Mouse (Mus musculus) B cell, adult 2 months (primary cell): ENCODE measurements around the gene Isca1.

Experiments used
- DNase-seq, 2 experiments: peaks; one replicate each; pipeline ENCODE4 v3.0.0; 2022

The Isca1 gene

DNA sequence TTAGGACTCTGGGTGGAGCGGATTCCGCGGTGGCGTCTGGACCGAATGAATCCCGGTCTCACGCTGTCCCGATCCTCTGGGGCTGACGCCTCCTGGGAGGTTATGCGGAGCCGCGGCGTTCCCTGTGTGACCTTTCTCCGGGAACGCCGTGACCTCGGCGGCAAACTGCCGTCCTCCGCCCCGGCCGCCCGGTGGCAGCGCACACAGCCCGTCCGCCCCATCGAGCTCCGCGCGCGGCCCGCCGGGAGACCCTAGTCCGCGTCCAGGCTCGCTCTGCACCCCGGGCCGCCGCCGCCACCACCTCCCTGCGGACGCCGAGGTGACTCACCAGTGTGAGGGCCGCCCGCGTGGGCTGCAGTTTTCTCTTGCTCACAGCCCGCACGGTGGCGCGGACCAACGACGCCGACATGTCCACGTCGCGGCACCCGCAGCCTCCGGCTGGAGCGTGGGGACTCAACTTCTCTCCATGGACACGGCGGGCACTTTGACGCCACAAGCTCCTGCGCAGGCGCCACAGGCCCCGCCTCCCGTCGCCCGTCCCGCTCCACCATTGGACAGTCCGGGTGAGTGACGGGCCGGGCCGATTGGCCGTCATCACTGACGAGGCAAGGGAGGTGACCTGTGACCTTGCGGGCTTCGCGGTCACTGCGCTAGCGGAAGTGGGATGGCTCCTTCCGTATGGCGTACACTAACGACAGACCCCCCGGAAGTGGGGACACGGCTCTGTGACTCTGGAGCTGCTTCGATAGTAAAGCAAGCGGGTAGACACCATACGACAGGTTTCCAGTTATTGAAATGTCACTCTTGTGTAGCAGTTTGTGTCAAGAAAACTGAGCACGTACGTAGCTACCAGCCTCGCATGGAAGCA, at the start of gene Isca1:
Gene Isca1, minus strand, starts transcription at position 515 of the 868 bp plus-strand sequence.
- peak; percentile 99 for DNase-seq

- no peak for DNase-seq
Observed at GRCm38 (mm10) chr13:59817352-59817751, 47.7 kb upstream of the Isca1 start.

DNA sequence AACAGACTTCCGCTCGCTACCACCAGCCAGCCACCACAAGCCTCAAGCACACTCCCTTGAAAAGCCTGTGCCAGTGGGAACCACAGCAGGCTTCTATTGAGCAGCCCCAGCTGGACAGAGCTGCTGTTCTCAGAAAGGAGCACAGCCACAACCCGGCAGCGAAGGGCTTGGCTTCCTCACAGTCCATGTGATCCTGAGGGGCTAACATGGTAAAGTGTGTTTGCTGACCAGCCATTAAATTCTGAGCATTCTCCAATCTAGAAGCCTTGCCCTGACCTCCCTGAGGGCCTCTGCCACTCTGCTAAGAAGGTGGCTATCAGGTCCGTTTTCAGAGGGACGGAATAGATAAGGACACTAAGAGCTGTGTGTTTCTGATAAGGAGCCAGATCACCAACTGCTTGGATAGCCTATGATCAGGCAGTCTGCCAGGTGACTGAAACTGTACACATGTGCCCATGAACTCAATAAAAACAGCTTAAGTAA, 44.5 kb upstream of the Isca1 start:
- no peak for DNase-seq

DNA sequence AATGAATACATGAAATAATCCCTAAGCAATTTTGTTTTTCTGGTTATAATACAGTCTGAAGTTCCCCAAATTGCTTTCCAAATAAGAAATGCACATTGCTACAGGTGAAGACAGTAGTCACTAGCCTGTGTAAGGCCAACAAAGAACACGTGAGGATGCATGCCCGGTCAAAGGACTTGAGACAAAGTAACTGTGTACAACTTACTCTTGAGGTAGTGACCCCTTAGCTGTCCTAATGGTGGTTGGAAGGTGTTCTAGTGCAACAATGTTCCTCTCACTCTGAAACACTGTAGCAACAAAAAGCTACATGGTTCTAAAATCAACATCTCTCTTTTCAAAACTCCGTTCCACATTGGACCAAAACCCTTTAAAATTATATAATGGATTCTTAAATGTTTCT, 42.0 kb upstream of the Isca1 start:
- DNase-seq: no peak

GRCm38 (mm10) chr13:59801000-59801399, 31.4 kb upstream of the Isca1 start:
- no peak for DNase-seq

- no peak for DNase-seq
Observed at GRCm38 (mm10) chr13:59800077-59800476, 30.5 kb upstream of the Isca1 start.

GRCm38 (mm10) chr13:59798306-59798705, 28.7 kb upstream of the Isca1 start:
- DNase-seq: no peak

- no peak for DNase-seq
Observed at GRCm38 (mm10) chr13:59796466-59796848, 26.8 kb upstream of the Isca1 start.

- no peak for DNase-seq
Observed at GRCm38 (mm10) chr13:59795807-59796465, 26.3 kb upstream of the Isca1 start.

GRCm38 (mm10) chr13:59794786-59795185, 25.2 kb upstream of the Isca1 start:
- no peak for DNase-seq

DNA sequence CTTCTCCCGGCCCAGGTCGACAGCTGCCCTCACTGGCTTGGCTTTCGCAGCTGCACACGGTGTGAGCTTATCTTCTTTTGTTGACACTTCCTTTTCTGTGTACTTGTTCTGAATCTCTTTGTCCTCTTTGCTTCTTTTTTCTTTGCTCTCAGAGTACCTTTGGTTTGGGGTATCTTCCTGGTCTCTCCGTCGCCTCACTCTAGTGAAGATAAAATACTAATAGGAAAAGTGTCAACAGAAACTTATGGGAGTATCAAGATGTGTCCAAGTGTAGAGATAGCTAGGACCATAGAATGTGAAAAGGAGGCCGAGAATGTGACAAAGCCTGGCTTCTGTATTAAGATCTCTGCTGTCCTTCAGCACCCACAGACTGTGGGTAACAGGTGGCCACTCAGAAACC, 12.5 kb upstream of the Isca1 start, which contains the start of gene Gm49354:
Gene Gm49354, minus strand, starts transcription at position 101 of the 400 bp plus-strand sequence.
- no peak for DNase-seq

- DNase-seq: peak; percentile 16 to 25
Observed at GRCm38 (mm10) chr13:59779744-59780264, 10.2 kb upstream of the Isca1 start.

GRCm38 (mm10) chr13:59779213-59779612, 9.6 kb upstream of the Isca1 start:
- peak in 1 of 2 experiments; percentile 13 for DNase-seq

DNA sequence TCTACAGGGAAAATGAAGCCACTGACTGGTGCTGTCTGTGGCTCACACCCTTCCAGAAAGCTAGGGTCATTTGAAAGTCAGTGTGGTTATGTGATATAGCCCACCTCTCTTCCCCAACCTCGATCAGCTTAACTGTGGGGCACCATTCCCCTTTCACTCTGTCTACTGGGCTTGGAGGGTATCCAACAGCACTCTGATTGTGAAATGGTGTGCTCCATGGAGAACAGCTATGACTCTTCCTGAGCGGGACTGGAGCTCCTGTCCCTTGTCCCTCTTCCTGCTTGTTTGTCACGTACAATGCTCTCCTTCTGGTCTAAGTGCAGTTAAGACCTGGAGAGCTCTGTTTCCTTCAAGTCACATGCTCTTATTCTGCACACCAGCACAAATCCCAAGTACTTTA, 5.6 kb upstream of the Isca1 start:
- DNase-seq: no peak

DNA sequence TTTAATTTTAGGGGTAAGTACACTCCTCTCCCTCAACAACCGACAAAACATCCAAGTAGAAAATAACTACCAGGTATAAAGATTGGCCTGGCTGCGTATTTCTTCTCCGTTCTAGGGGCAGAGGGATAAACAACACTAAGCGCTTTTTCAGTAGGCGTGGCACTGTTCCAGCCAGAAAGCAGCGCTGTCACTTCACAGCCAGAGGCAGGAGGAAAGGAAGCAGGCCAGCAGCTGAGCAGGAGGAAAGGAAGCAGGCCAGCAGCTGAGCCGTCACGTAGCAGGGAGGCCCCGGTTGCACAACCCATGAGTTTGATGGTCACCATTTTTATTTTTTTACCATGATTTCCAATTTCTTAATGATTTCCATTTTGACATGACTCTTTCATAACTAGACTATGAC, 1.6 kb upstream of the Isca1 start:
- DNase-seq: peak; percentile 24 to 30

DNA sequence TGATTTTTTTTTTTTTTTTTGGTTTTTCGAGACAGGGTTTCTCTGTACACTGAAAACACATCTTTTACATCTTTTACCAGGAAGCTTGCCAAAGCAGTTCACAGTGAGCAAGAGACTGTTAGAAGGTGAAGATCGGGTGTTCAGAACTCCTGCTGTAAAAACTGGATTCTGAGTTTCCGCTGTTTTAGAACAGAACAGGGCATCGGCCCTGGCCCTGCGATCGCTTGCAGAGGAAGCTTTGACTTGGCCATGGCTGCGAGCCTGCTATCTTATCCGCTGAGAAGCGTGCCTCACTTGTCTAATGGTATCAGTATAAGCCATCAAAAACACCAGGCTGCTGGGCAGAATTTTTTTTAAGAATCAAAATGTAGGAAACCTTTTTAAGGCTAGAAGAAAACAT, 1.2 kb upstream of the Isca1 start:
- peak; percentile 10 to 12 for DNase-seq

- peak; percentile 84 to 85 for DNase-seq
Observed at GRCm38 (mm10) chr13:59770164-59770562, 553 bp upstream of the Isca1 start.

- no peak for DNase-seq
Observed at GRCm38 (mm10) chr13:59768531-59768930, 1.1 kb downstream of the Isca1 start.

DNA sequence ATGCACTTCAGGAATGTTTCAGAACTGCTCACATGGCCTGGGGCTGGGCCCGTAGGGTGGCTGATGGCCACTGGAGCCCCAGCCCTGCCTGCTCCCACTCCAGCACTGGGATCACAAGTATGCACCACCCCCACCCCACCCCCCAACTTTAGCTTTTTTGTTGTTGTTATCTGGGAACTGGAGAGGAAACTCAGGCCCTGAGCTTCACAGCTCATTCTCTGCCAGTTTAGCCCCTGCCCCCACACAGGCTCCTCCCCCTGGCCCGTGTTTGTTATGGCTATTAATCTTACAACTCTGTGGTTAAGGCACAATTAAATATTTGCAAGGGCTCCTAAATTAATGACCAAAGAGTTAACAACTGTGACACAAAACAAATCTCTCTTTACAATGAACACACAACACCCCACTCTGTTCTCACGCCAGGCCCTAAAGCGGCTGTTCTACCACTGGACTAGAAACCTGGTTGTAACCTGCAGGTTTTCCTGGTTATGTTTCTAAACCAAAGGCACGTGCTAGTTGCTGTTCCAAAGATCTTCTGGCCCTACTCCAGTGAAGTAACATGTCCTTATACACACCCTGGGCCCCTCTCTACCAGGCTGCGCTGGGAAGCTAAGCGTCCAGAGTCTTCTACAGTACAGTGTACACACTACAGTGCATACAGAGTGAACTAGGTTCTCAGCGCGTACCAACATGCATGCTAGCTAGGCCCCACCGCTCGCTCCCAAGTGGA, 2.7 kb downstream of the Isca1 start:
- DNase-seq: no peak

DNA sequence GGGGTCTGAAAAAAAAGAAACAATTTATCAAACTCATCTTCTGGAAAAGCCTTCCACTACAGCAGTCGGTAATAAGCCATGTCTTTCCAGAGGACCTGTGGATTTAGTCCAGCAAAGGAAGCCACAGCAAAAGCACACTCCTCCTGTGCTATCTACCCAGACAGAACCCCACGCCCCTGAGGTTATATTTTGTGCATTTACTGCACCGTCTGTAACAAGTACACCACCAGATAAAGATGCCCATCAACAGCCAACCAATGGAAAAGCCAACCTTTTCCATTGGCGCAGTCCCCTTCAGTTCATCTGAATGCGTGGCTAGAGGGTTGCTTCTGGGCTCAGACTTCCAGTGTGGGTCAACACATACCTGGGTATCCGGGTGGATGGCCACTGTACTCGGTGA, 6.8 kb downstream of the Isca1 start:
- DNase-seq: no peak

GRCm38 (mm10) chr13:59756906-59757305, 12.7 kb downstream of the Isca1 start:
- DNase-seq: no peak

DNA sequence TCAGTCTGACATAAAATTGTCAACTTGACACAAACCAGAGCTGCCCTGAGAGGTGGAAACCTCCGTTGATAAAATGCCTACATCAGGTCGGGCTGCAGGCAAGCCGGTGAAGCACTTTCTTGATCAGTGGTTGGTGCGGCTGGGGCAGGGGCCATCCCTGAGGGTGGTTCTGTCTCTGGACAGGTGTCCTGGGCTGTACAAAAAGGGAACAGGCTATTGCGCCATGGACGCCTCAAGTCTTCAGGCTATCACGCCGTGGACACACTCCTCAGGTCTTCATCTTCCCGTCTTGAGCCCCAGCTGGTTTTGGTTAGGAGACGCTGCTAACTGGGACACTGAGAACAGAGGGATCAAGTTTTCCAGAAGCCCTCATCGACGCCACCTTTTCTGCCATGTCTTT, 19.3 kb downstream of the Isca1 start:
- DNase-seq: no peak

DNA sequence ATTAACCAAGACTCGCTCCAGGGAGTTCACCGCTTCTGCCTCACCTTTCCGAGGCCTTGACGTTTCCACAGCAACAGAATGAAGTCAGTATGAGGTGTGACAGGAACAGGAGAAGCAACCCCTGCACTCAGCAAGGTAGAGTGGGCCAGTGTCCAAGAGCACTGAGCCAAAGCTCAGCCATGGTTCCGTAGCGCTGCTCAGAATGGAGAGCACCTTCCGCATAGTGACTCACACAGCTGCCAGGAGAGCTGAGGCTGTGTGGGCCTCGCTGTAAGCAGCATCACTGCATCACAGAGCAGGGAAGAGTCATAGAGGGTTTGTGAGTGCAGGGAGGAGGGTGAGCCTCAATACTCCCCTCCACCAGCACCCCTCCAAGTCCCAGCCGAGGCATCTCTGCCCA, 22.9 kb downstream of the Isca1 start, which contains the start of gene 1700014D04Rik:
Gene 1700014D04Rik, minus strand, starts transcription at position 42 of the 400 bp plus-strand sequence.
- DNase-seq: no peak
